17 mouse cellular contexts compared by ENCODE assay signal in the genomic region with DNA sequence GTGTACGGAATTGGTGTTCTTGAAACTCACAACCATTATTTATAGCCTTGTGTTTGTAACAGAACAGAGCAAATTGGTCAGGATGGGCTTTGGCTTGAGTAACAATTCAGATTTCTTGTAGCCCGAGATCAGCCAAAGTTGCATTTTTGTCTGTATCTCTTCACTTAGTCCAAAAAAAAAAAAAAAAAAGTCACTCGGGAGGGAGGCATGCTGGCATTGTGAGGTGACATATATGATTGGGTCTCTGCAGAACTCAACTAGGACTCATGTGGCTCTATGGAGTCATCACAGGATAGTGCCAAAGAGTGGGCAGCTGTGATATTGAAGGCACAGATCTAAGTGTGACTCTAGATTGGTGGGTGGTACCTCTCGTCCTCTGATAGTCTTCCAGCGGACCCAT.
"Had no signal": no experiment of that assay in that cellular context is flagged by ENCODE, and none has a peak within 500 bp of the region (broad histone marks: within the 10 kb centered on the region; RNA-seq: fewer than 3 reads in every experiment).

No protein-coding gene starts in this region.

- H3K9ac ChIP-seq: lung, embryonic 14.5 days; neural tube, embryonic 13.5 days; neural tube, embryonic 15.5 days had no signal

- H3K27ac ChIP-seq: midbrain, embryonic 10.5 days; neural tube, embryonic 13.5 days; neural tube, embryonic 15.5 days had no signal

- H3K36me3 ChIP-seq: midbrain, embryonic 10.5 days; neural tube, embryonic 13.5 days; neural tube, embryonic 15.5 days had no signal

- H3K9me3 ChIP-seq: midbrain, embryonic 10.5 days; neural tube, embryonic 13.5 days; neural tube, embryonic 15.5 days had no signal

- H3K4me2 ChIP-seq: lung, embryonic 14.5 days; neural tube, embryonic 13.5 days; neural tube, embryonic 15.5 days had no signal

- DNase-seq: lung, adult 18-20 months; lung, embryonic 14.5 days; lung, postnatal 10 days; lung, postnatal 4 days; midbrain, embryonic 14.5 days; retina, postnatal 1 day; right cerebral cortex, adult 18-20 months; right cerebral cortex, postnatal 25 days; right cerebral cortex, postnatal 4 days; spleen, adult 18-20 months; thymus, adult 2 months; thymus, postnatal 25 days had no signal

- H3K4me3 ChIP-seq: midbrain, embryonic 10.5 days; myocyte; neural tube, embryonic 13.5 days; neural tube, embryonic 15.5 days had no signal

- ATAC-seq: midbrain, embryonic 16.5 days had no signal
